Mouse (Mus musculus): ENCODE measurements at regions not wholly inside any gene's neighbourhood (a gene's known extent, or its start where the extent isn't known, plus 50 kb on each side); places are given as distances from the start of the nearest gene placed in this dataset.

GRCm38 (mm10) chr3:64901317-64901892 lies 56.8 kb upstream of the Vmn2r7 start:
- TF ChIP-seq POLR2A (IDR thresholded peaks at IDR 0.05; ENCODE audit: extremely low read depth, insufficient read depth, low read length) (no peak), CTCF (IDR thresholded peaks at IDR 0.05; ENCODE audit: extremely low read depth, insufficient read depth, low read length) (no peak)

Measured in cortical plate, adult 2 months (tissue).